Mouse (Mus musculus) limb, embryonic 10.5 days (tissue): ENCODE data around the gene Hinfp. TPM values are rescaled to one million over a fixed set of nuclear protein-coding genes. Genes with fewer than 3 reads are reported as not detected.

Source experiments
- DNase-seq: peaks from one replicate; pipeline ENCODE4 v3.0.0-alpha.2; 2017; ENCODE audit warnings: low spot score
- H3K27ac ChIP-seq: fragments of 300-500 bp; sonication (generic); 2 replicates; pipeline ENCODE4 v1.5.1; 2016; ENCODE audit warnings: mild to moderate bottlenecking
- H3K27me3 ChIP-seq: fragments of 300-500 bp; sonication (generic); 2 replicates; pipeline ENCODE4 v1.6.1; 2016; ENCODE audit warnings: low read depth, mild to moderate bottlenecking; ENCODE audit not compliant: poor library complexity, severe bottlenecking
- H3K36me3 ChIP-seq: fragments of 300-500 bp; sonication (generic); 2 replicates; pipeline ENCODE4 v1.6.1; 2016; ENCODE audit warnings: mild to moderate bottlenecking, moderate library complexity
- H3K4me1 ChIP-seq: fragments of 300-500 bp; sonication (generic); 2 replicates; pipeline ENCODE4 v1.6.1; 2016
- H3K4me3 ChIP-seq: fragments of 300-500 bp; sonication (generic); 2 replicates; pipeline ENCODE4 v1.5.1; 2016; ENCODE audit warnings: mild to moderate bottlenecking, moderate library complexity
- H3K9me3 ChIP-seq: fragments of 300-500 bp; sonication (generic); replicated peaks from 2 replicates; pipeline ENCODE4 v1.6.1; 2016; ENCODE audit warnings: mild to moderate bottlenecking
- WGBS: fragments of 180-500 bp; shearing (Covaris S2); methylation state at CpG from one replicate; pipeline ENCODE4 v1.1.7; 2016; 5-methylcytosine and 5-hydroxymethylcytosine counted together
- polyA plus RNA-seq: library from polyadenylated mRNA; unstranded; fragments of >200 nt; fragmentation: Nextera tagmentation; extraction: Ambion mirVana; gene quantifications from 2 replicates; pipeline ENCODE4 v1.2.1, GENCODE M21; 2016

Gene Hinfp
- 28.2 and 30.4 TPM in 2 replicates for polyA plus RNA-seq

GRCm38 (mm10) chr9:44305466-44306079, at the start of gene Hinfp:
Gene Hinfp, minus strand, starts transcription at chr9:44305671.
- peaks cover 32% of the 10 kb centered on the region for H3K36me3 ChIP-seq
- H3K4me1 ChIP-seq: peaks cover 15% of the 10 kb centered on the region
- H3K27me3 ChIP-seq: 0 out of 2 replicates have a peak, but pooled peaks cover 4% of the 10 kb centered on the region
- no peaks in the 10 kb centered on the region for H3K9me3 ChIP-seq
- peak; percentile 98 for DNase-seq
- peak within 1 kb of the TSS; percentile 92 for H3K27ac ChIP-seq
- under 1% methylated on average over 54 of the region's 54 CpGs for WGBS
- peak within 1 kb of the TSS; percentile 93 for H3K4me3 ChIP-seq

GRCm38 (mm10) chr9:44353142-44353541, 47.7 kb upstream of the Hinfp start:
- H3K27me3 ChIP-seq: no peaks in the 10 kb centered on the region
- no peaks in the 10 kb centered on the region for H3K4me1 ChIP-seq
- peaks cover 100% of the 10 kb centered on the region for H3K36me3 ChIP-seq
- no peak overlapping the region for H3K4me3 ChIP-seq
- WGBS: 97% methylated on average over 6 of the region's 6 CpGs
- DNase-seq: no peak
- no peaks in the 10 kb centered on the region for H3K9me3 ChIP-seq
- H3K27ac ChIP-seq: no peak overlapping the region

- no peaks in the 10 kb centered on the region for H3K9me3 ChIP-seq
- H3K4me1 ChIP-seq: no peaks in the 10 kb centered on the region
- H3K4me3 ChIP-seq: no peak overlapping the region
- peaks cover 100% of the 10 kb centered on the region for H3K36me3 ChIP-seq
- no peak for DNase-seq
- H3K27ac ChIP-seq: no peak overlapping the region
- H3K27me3 ChIP-seq: no peaks in the 10 kb centered on the region
- WGBS: 93% methylated on average over 10 of the region's 10 CpGs
These were observed 46.9 kb upstream of the Hinfp start for GRCm38 (mm10) chr9:44352337-44352736.

- Histone ChIP-seq H3K36me3 (peaks cover 100% of the 10 kb centered on the region), H3K27me3 (no peaks in the 10 kb centered on the region), H3K4me1 (no peaks in the 10 kb centered on the region), H3K9me3 (no peaks in the 10 kb centered on the region), H3K27ac (no peak overlapping the region), H3K4me3 (no peak overlapping the region)
- WGBS: 95% methylated on average over 4 of the region's 4 CpGs
- no peak for DNase-seq
These were observed 45.9 kb upstream of the Hinfp start for GRCm38 (mm10) chr9:44351396-44351795.

- Histone ChIP-seq H3K4me3 (no peak overlapping the region), H3K9me3 (no peaks in the 10 kb centered on the region), H3K4me1 (peaks cover 3% of the 10 kb centered on the region; the same call in 1 of the 2 replicates), H3K27ac (no peak overlapping the region), H3K27me3 (no peaks in the 10 kb centered on the region), H3K36me3 (peaks cover 81% of the 10 kb centered on the region)
- no peak for DNase-seq
- WGBS: 93% methylated on average over 4 of the region's 4 CpGs
These were observed 43.1 kb upstream of the Hinfp start for GRCm38 (mm10) chr9:44348546-44348945.

GRCm38 (mm10) chr9:44347621-44348020, 42.1 kb upstream of the Hinfp start:
- WGBS: 89% methylated on average over 4 of the region's 4 CpGs
- Histone ChIP-seq H3K9me3 (no peaks in the 10 kb centered on the region), H3K27me3 (no peaks in the 10 kb centered on the region), H3K27ac (no peak overlapping the region), H3K4me1 (peaks cover 12% of the 10 kb centered on the region), H3K36me3 (peaks cover 72% of the 10 kb centered on the region), H3K4me3 (no peak overlapping the region)
- DNase-seq: no peak

- no peaks in the 10 kb centered on the region for H3K27me3 ChIP-seq
- H3K27ac ChIP-seq: no peak overlapping the region
- peaks cover 17% of the 10 kb centered on the region for H3K4me1 ChIP-seq
- no peak for DNase-seq
- no peaks in the 10 kb centered on the region for H3K9me3 ChIP-seq
- no peak overlapping the region for H3K4me3 ChIP-seq
- WGBS: 95% methylated on average over 9 of the region's 9 CpGs
- H3K36me3 ChIP-seq: peaks cover 67% of the 10 kb centered on the region
These were observed 41.7 kb upstream of the Hinfp start for GRCm38 (mm10) chr9:44347166-44347565.

GRCm38 (mm10) chr9:44345570-44346433, 40.3 kb upstream of the Hinfp start:
- Histone ChIP-seq H3K27ac (no peak overlapping the region), H3K27me3 (no peaks in the 10 kb centered on the region), H3K4me1 (peaks cover 20% of the 10 kb centered on the region), H3K36me3 (peaks cover 67% of the 10 kb centered on the region), H3K9me3 (no peaks in the 10 kb centered on the region), H3K4me3 (no peak overlapping the region)
- DNase-seq: no peak
- WGBS: 89% methylated on average over 6 of the region's 6 CpGs

GRCm38 (mm10) chr9:44343781-44344421, 38.4 kb upstream of the Hinfp start, which contains the start of gene Hmbs:
Gene Hmbs, minus strand, starts transcription at chr9:44344228.
- Histone ChIP-seq H3K27ac (peak within 1 kb of the TSS; percentile 98), H3K4me1 (peaks cover 20% of the 10 kb centered on the region), H3K27me3 (no peaks in the 10 kb centered on the region), H3K4me3 (peak within 1 kb of the TSS; percentile 95), H3K36me3 (peaks cover 64% of the 10 kb centered on the region), H3K9me3 (no peaks in the 10 kb centered on the region)
- under 1% methylated on average over 39 of the region's 39 CpGs for WGBS
- peak; percentile 94 for DNase-seq

GRCm38 (mm10) chr9:44343290-44343689, 37.8 kb upstream of the Hinfp start:
- Histone ChIP-seq H3K27me3 (no peaks in the 10 kb centered on the region), H3K4me3 (peak overlapping the region; percentile 95), H3K36me3 (peaks cover 64% of the 10 kb centered on the region), H3K9me3 (no peaks in the 10 kb centered on the region), H3K4me1 (peaks cover 20% of the 10 kb centered on the region), H3K27ac (peak overlapping the region; percentile 98)
- WGBS: 17% methylated on average over 6 of the region's 6 CpGs
- peak; percentile 45 for DNase-seq

- Histone ChIP-seq H3K4me3 (peak overlapping the region; percentile 95), H3K4me1 (peaks cover 22% of the 10 kb centered on the region), H3K36me3 (peaks cover 64% of the 10 kb centered on the region)
These were observed 37.1 kb upstream of the Hinfp start for GRCm38 (mm10) chr9:44342605-44343004.

GRCm38 (mm10) chr9:44342173-44342572, 36.7 kb upstream of the Hinfp start:
- 78% methylated on average over 3 of the region's 3 CpGs for WGBS
- H3K9me3 ChIP-seq: no peaks in the 10 kb centered on the region
- no peak for DNase-seq
- H3K27ac ChIP-seq: 0 out of 2 replicates have a peak overlapping the region, but pooled peaks have one; percentile 98
- peak overlapping the region; percentile 19 for H3K4me3 ChIP-seq
- H3K27me3 ChIP-seq: no peaks in the 10 kb centered on the region
- peaks cover 64% of the 10 kb centered on the region for H3K36me3 ChIP-seq
- peaks cover 27% of the 10 kb centered on the region for H3K4me1 ChIP-seq

More at GRCm38 (mm10) chr9:44342605-44343004, 37.1 kb upstream of the Hinfp start:
- Histone ChIP-seq H3K27me3 (no peaks in the 10 kb centered on the region), H3K9me3 (no peaks in the 10 kb centered on the region), H3K27ac (peak overlapping the region; percentile 98; the same call in 1 of the 2 replicates)
- 81% methylated on average over 1 of the region's 1 CpGs for WGBS
- DNase-seq: no peak
